Mouse (Mus musculus) lung, postnatal 0 days (tissue): ENCODE results near the gene Glrx5.

Source experiments
- CTCF ChIP-seq: IDR thresholded peaks from 2 replicates; pipeline ENCODE4 v1.5.1; 2016; ENCODE audit warnings: antibody characterized with exemption, mild to moderate bottlenecking
- EP300 ChIP-seq: IDR thresholded peaks from 2 replicates; pipeline ENCODE4 v1.6.1; 2016; ENCODE audit warnings: antibody characterized with exemption, mild to moderate bottlenecking, control low read depth

DNA sequence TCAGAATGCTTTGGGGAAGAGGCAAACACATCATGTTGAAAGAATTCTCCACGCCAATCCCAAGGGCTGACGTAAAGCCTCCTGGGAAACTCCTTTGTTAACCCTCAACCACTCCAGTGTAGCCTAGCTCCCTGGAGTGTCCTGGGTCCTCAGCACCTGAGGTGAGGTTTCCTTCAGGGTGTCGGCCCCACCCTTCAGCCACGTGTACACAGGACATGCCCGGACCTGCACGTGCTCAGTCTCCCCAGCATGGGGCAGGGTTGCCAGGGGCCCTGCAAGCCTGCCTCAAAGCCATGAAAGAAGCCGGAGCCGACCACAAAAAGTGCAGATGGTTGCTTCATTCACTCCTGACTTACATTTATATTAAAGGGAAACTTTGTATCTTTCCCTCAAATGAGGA, 33.3 kb upstream of the Glrx5 start:
- TF ChIP-seq CTCF (no peak), EP300 (no peak)
